Mouse (Mus musculus) heart, postnatal 0 days (tissue): ENCODE measurements at regions not wholly inside any gene's neighbourhood (a gene's known extent, or its start where the extent isn't known, plus 50 kb on each side); places are given as distances from the start of the nearest gene placed in this dataset.

ENCODE experiments used
- ATAC-seq: fragments of 200-750 bp; cut with Nextera tagmentation; 2 replicates; pipeline ENCODE4 v1.8.0; 2017; ENCODE audit warnings: low read depth, moderate number of reproducible peaks, moderate library complexity; ENCODE audit not compliant: insufficient read depth
- DNase-seq: peaks from one replicate; pipeline ENCODE4 v3.0.0-alpha.2; 2016; ENCODE audit warnings: low spot score
- H3K27ac ChIP-seq: fragments of 300-500 bp; sonication (generic); 2 replicates; pipeline ENCODE4 v1.5.1; 2014; ENCODE audit warnings: low read depth, mild to moderate bottlenecking
- H3K27me3 ChIP-seq: fragments of 300-500 bp; sonication (generic); 2 replicates; pipeline ENCODE4 v1.6.1; 2014; ENCODE audit warnings: low read length, mixed read lengths; ENCODE audit not compliant: control insufficient read depth, insufficient read depth
- H3K36me3 ChIP-seq: fragments of 300-500 bp; sonication (generic); replicated peaks from 2 replicates; pipeline ENCODE4 v1.6.1; 2014; ENCODE audit warnings: low read length, mixed read lengths; ENCODE audit not compliant: control insufficient read depth, insufficient read depth
- H3K4me1 ChIP-seq: fragments of 300-500 bp; sonication (generic); 2 replicates; pipeline ENCODE4 v1.6.1; 2014; ENCODE audit warnings: antibody characterized with exemption; ENCODE audit not compliant: control insufficient read depth, insufficient read depth
- H3K4me2 ChIP-seq: fragments of 300-500 bp; sonication (generic); 2 replicates; pipeline ENCODE4 v1.6.1; 2014; ENCODE audit warnings: low read depth, mild to moderate bottlenecking, low read length, moderate library complexity
- H3K4me3 ChIP-seq: fragments of 300-500 bp; sonication (generic); 2 replicates; pipeline ENCODE4 v1.5.1; 2014; ENCODE audit warnings: low read depth, low read length
- H3K9ac ChIP-seq: fragments of 300-500 bp; sonication (generic); replicated peaks from 2 replicates; pipeline ENCODE4 v1.6.1; 2014; ENCODE audit warnings: low read depth, low read length, mixed read lengths
- H3K9me3 ChIP-seq: fragments of 300-500 bp; sonication (generic); replicated peaks from 2 replicates; pipeline ENCODE4 v1.6.1; 2016; ENCODE audit warnings: low read length; ENCODE audit not compliant: control insufficient read depth
- CTCF ChIP-seq: IDR thresholded peaks from 2 replicates; pipeline ENCODE4 v1.5.1; 2016; ENCODE audit warnings: antibody characterized with exemption, control low read depth, low read depth
- EP300 ChIP-seq: IDR thresholded peaks from 2 replicates; pipeline ENCODE4 v1.6.1; 2016; ENCODE audit warnings: antibody characterized with exemption, low read depth
- WGBS: fragments of 180-500 bp; shearing (Covaris S2); extraction: QIAGEN DNeasy Blood & Tissue Kit; methylation state at CpG from one replicate; pipeline ENCODE4 v1.1.7; 2014; 5-methylcytosine and 5-hydroxymethylcytosine counted together

- Histone ChIP-seq H3K9ac (no peak overlapping the region), H3K4me2 (no peak overlapping the region), H3K9me3 (no peaks in the 10 kb centered on the region), H3K4me3 (no peak overlapping the region), H3K27me3 (no peaks in the 10 kb centered on the region), H3K36me3 (no peaks in the 10 kb centered on the region), H3K4me1 (no peaks in the 10 kb centered on the region), H3K27ac (no peak overlapping the region)
- 83% methylated on average over 5 of the region's 5 CpGs for WGBS
- ATAC-seq (no peak), DNase-seq (no peak)
- TF ChIP-seq CTCF (no peak), EP300 (no peak)
These were observed 138.6 kb upstream of the Agtr1b start for GRCm38 (mm10) chr3:20505546-20505945.
